18 mouse cellular contexts compared by ENCODE assay signal in genomic region chr1:43168026-43168425, GRCm38 (mm10). TPM values are rescaled to one million over a fixed set of nuclear protein-coding genes. Genes with fewer than 3 reads are reported as not detected.
A peak's percentile ranks its signal among the peaks of the same experiment; 100 is the strongest.
DNase-seq lines count a peak whose midpoint lies in the region; ATAC-seq and TF ChIP-seq lines count a peak whose summit lies in the region.
"Had no signal": no experiment of that assay in that cellular context is flagged by ENCODE, and none has a peak within 500 bp of the region (broad histone marks: within the 10 kb centered on the region; RNA-seq: fewer than 3 reads in every experiment).

No protein-coding gene starts in this region.

- WGBS in heart, embryonic 10.5 days: 47% methylated on average over 5 of the region's 5 CpGs
- 21% methylated on average over 5 of the region's 5 CpGs for WGBS in kidney, postnatal 0 days
- WGBS in olfactory bulb, adult 2 months: 39% methylated on average over 5 of the region's 5 CpGs

- peaks cover 2% of the 10 kb centered on the region; the same call in 1 of the 2 replicates for H3K36me3 ChIP-seq in heart, embryonic 10.5 days
- no peaks in the 10 kb centered on the region for H3K36me3 ChIP-seq in kidney, postnatal 0 days (ENCODE audit: insufficient read depth, low read length)
- H3K36me3 ChIP-seq: forebrain, embryonic 15.5 days had no signal

- no peak overlapping the region for H3K9ac ChIP-seq in kidney, postnatal 0 days (ENCODE audit: low read depth, low read length)
- H3K9ac ChIP-seq: forebrain, embryonic 15.5 days; liver, embryonic 14.5 days had no signal

- ATAC-seq in kidney, postnatal 0 days (replicated peaks; ENCODE audit: low FRiP score, low read depth): no peak
- no peak for ATAC-seq in activated CD4-positive, CD25-positive, alpha-beta regulatory T cell, adult 4 months
- ATAC-seq: forebrain, embryonic 15.5 days; lung, postnatal 0 days; midbrain, embryonic 16.5 days had no signal

- H3K9me3 ChIP-seq in heart, embryonic 10.5 days: no peaks in the 10 kb centered on the region
- H3K9me3 ChIP-seq in kidney, postnatal 0 days (replicated peaks; ENCODE audit: low read length): no peaks in the 10 kb centered on the region
- H3K9me3 ChIP-seq: forebrain, embryonic 15.5 days had no signal

- TF ChIP-seq POLR2A in embryonic fibroblast, embryonic 13.5 days (IDR thresholded peaks at IDR 0.05; ENCODE audit: low read depth, low read length): no peak
- TF ChIP-seq POLR2A in olfactory bulb, adult 2 months (IDR thresholded peaks at IDR 0.05; ENCODE audit: insufficient read depth, low read depth, low read length): no peak

- peaks cover 54% of the 10 kb centered on the region for H3K4me1 ChIP-seq in heart, embryonic 10.5 days
- H3K4me1 ChIP-seq in kidney, postnatal 0 days (replicated peaks; ENCODE audit: insufficient read depth, low read length): peaks cover 23% of the 10 kb centered on the region
- peaks cover 19% of the 10 kb centered on the region for H3K4me1 ChIP-seq in embryonic fibroblast, embryonic 13.5 days (ENCODE audit: control insufficient read depth, insufficient read depth, low read length)
- H3K4me1 ChIP-seq in olfactory bulb, adult 2 months (ENCODE audit: control insufficient read depth, insufficient read depth, low read length): peaks cover 18% of the 10 kb centered on the region

- peak overlapping the region; percentile 71 for H3K27ac ChIP-seq in heart, embryonic 10.5 days
- peak overlapping the region; percentile 71 for H3K27ac ChIP-seq in kidney, postnatal 0 days
- peak overlapping the region; percentile 96 for H3K27ac ChIP-seq in embryonic fibroblast, embryonic 13.5 days (ENCODE audit: insufficient read depth, low read length)
- H3K27ac ChIP-seq in olfactory bulb, adult 2 months (ENCODE audit: insufficient read depth, low read depth, low read length): peak overlapping the region; percentile 90
- H3K27ac ChIP-seq: forebrain, embryonic 15.5 days; liver, embryonic 14.5 days had no signal

- no peak overlapping the region for H3K4me3 ChIP-seq in heart, embryonic 10.5 days
- H3K4me3 ChIP-seq in kidney, postnatal 0 days (replicated peaks; ENCODE audit: low read depth, low read length): no peak overlapping the region
- no peak overlapping the region for H3K4me3 ChIP-seq in embryonic fibroblast, embryonic 13.5 days (ENCODE audit: insufficient read depth, low read length)
- H3K4me3 ChIP-seq in olfactory bulb, adult 2 months (ENCODE audit: insufficient read depth, low read depth, low read length): no peak overlapping the region
- H3K4me3 ChIP-seq: forebrain, embryonic 15.5 days; megakaryocyte, embryonic 14.5 days had no signal

- no peak for TF ChIP-seq CTCF in kidney, postnatal 0 days (IDR thresholded peaks at IDR 0.05; ENCODE audit: low read depth)
- no peak for TF ChIP-seq CTCF in embryonic fibroblast, embryonic 13.5 days (IDR thresholded peaks at IDR 0.05; ENCODE audit: borderline replicate concordance, insufficient read depth, low read length)
- TF ChIP-seq CTCF in olfactory bulb, adult 2 months (IDR thresholded peaks at IDR 0.05; ENCODE audit: insufficient read depth, low read depth, low read length): no peak

- intact Hi-C loops in heart, postnatal 14 days (cut with DNase I): no loop called here

- no peak for DNase-seq in heart, embryonic 10.5 days (ENCODE audit: low spot score)
- DNase-seq in heart, postnatal 14 days: no peak
- peak; percentile 70 for DNase-seq in kidney, postnatal 0 days (ENCODE audit: low spot score)
- DNase-seq in kidney, adult 8-10 months: no peak
- DNase-seq in embryo, embryonic 11 days: no peak
- DNase-seq: cerebellum, adult 18-20 months; left cerebral cortex, postnatal 4 days; right cerebral cortex, postnatal 25 days had no signal

- no peak overlapping the region for H3K4me2 ChIP-seq in kidney, postnatal 0 days (ENCODE audit: low read length)
- H3K4me2 ChIP-seq: forebrain, embryonic 15.5 days had no signal

- 0 out of 2 replicates have a peak, but pooled peaks cover 6% of the 10 kb centered on the region for H3K27me3 ChIP-seq in heart, embryonic 10.5 days (ENCODE audit: insufficient read depth, poor library complexity, severe bottlenecking)
- H3K27me3 ChIP-seq in kidney, postnatal 0 days (ENCODE audit: insufficient read depth, low read length): no peaks in the 10 kb centered on the region
- H3K27me3 ChIP-seq: forebrain, embryonic 15.5 days; Patski had no signal

RNA-seq across cellular contexts. Expression of gene Fhl2, which starts 28.8 kb away (rescaled TPM):
- 112 and 178 TPM in 2 replicates for polyA plus RNA-seq in heart, embryonic 10.5 days (2016; fragmentation: Nextera tagmentation; extraction: Ambion mirVana)
- 1,000 to 10,000 TPM; 1,735 to 2,031 TPM for total RNA-seq in heart, postnatal 14 days (2021)
- 135 and 145 TPM in 2 replicates for polyA plus RNA-seq in kidney, postnatal 0 days (2015; fragmentation: Nextera tagmentation; extraction: Ambion mirVana)
- polyA plus RNA-seq in embryonic fibroblast, embryonic 13.5 days (2011; ENCODE audit: insufficient read length, low read depth, missing spikeins): 92.1 and 137 TPM in 2 replicates
- not detected in 2 replicates for polyA plus RNA-seq in olfactory bulb, adult 2 months (2012; ENCODE audit: insufficient read depth, insufficient read length, low replicate concordance, missing spikeins)
- polyA plus RNA-seq in activated CD4-positive, CD25-positive, alpha-beta regulatory T cell, adult 4 months (2017; shearing (Covaris generic)): 1 to 10 TPM; 3.0 to 3.3 TPM
- total RNA-seq: hematopoietic stem cell, adult 5-6 weeks had no signal

Comparison
In these comparisons a context has a peak if more than half of its experiments do, and no peak if none do; other contexts are left out.
1. RNA of gene Fhl2, which starts 28.8 kb away (polyA plus RNA-seq): 135 to 145 TPM in kidney, postnatal 0 days, 112 to 178 TPM in heart, embryonic 10.5 days and 92.1 to 137 TPM in embryonic fibroblast, embryonic 13.5 days; 3.0 to 3.3 TPM in activated CD4-positive, CD25-positive, alpha-beta regulatory T cell, adult 4 months and not detected in olfactory bulb, adult 2 months; every median in the first group is over 10 times any median in the second.
2. Peak in every context shown above with its lines, with median percentiles within 50 percentile points of each other: H3K27ac ChIP-seq.